Comparison of ENCODE assay signal across 25 mouse cellular contexts in genomic region chr2:151626296-151626695, GRCm38 (mm10). TPM values are rescaled to one million over a fixed set of nuclear protein-coding genes. Genes with fewer than 3 reads are reported as not detected.
A peak's percentile ranks its signal among the peaks of the same experiment; 100 is the strongest.
DNase-seq lines count a peak whose midpoint lies in the region; ATAC-seq lines count a peak whose summit lies in the region.
"Had no signal": no experiment of that assay in that cellular context is flagged by ENCODE, and none has a peak within 500 bp of the region (broad histone marks: within the 10 kb centered on the region; RNA-seq: fewer than 3 reads in every experiment).

No protein-coding gene starts in this region.

- no peak overlapping the region for H3K4me2 ChIP-seq in heart, embryonic 11.5 days
- H3K4me2 ChIP-seq: embryonic facial prominence, embryonic 12.5 days; forebrain, embryonic 13.5 days; forebrain, embryonic 15.5 days had no signal

- no peak for ATAC-seq in frontal cortex, adult (ENCODE audit: low TSS enrichment)
- ATAC-seq in heart, embryonic 11.5 days (replicated peaks; ENCODE audit: insufficient number of reproducible peaks, low FRiP score, low TSS enrichment) = no peak
- ATAC-seq: activated CD4-positive, CD25-positive, alpha-beta regulatory T cell, adult 4 months; CD4-positive, CD25-positive, alpha-beta regulatory T cell, adult 4 months; forebrain, embryonic 13.5 days; forebrain, embryonic 15.5 days; Patski had no signal

- H3K36me3 ChIP-seq in heart, embryonic 10.5 days = no peaks in the 10 kb centered on the region
- H3K36me3 ChIP-seq in heart, embryonic 11.5 days (ENCODE audit: control insufficient read depth, insufficient read depth, low read length) = no peaks in the 10 kb centered on the region
- H3K36me3 ChIP-seq: embryonic facial prominence, embryonic 12.5 days; forebrain, embryonic 15.5 days; G1E had no signal

- H3K9ac ChIP-seq in heart, embryonic 11.5 days (ENCODE audit: low read depth, low read length) = no peak overlapping the region
- H3K9ac ChIP-seq: embryonic facial prominence, embryonic 12.5 days; forebrain, embryonic 13.5 days; forebrain, embryonic 15.5 days had no signal

- H3K27me3 ChIP-seq in heart, embryonic 10.5 days (ENCODE audit: insufficient read depth, poor library complexity, severe bottlenecking) = peaks cover 32% of the 10 kb centered on the region
- peaks cover 22% of the 10 kb centered on the region for H3K27me3 ChIP-seq in heart, embryonic 11.5 days (ENCODE audit: control insufficient read depth, insufficient read depth, low read length)
- H3K27me3 ChIP-seq: forebrain, embryonic 15.5 days had no signal

- H3K27ac ChIP-seq in heart, embryonic 10.5 days = no peak overlapping the region
- H3K27ac ChIP-seq in heart, embryonic 11.5 days (ENCODE audit: low read depth, low read length) = no peak overlapping the region
- H3K27ac ChIP-seq: embryonic facial prominence, embryonic 12.5 days; forebrain, embryonic 13.5 days; forebrain, embryonic 15.5 days had no signal

- no peaks in the 10 kb centered on the region for H3K4me1 ChIP-seq in heart, embryonic 10.5 days
- no peaks in the 10 kb centered on the region for H3K4me1 ChIP-seq in heart, embryonic 11.5 days (ENCODE audit: control insufficient read depth, insufficient read depth, low read length)

- 88% methylated on average over 7 of the region's 7 CpGs for WGBS in heart, embryonic 10.5 days
- WGBS in heart, embryonic 11.5 days (ENCODE audit: insufficient replicate concordance) = 79% methylated on average over 7 of the region's 7 CpGs

- no peak overlapping the region for H3K4me3 ChIP-seq in heart, embryonic 10.5 days
- H3K4me3 ChIP-seq in heart, embryonic 11.5 days (ENCODE audit: low read depth, low read length) = no peak overlapping the region
- H3K4me3 ChIP-seq: embryonic facial prominence, embryonic 12.5 days; forebrain, embryonic 13.5 days; forebrain, embryonic 15.5 days had no signal

- no peaks in the 10 kb centered on the region for H3K9me3 ChIP-seq in heart, embryonic 10.5 days
- H3K9me3 ChIP-seq in heart, embryonic 11.5 days (replicated peaks; ENCODE audit: control insufficient read depth, low read length) = no peaks in the 10 kb centered on the region
- H3K9me3 ChIP-seq: embryonic facial prominence, embryonic 12.5 days; forebrain, embryonic 13.5 days; forebrain, embryonic 15.5 days; G1E had no signal

- peak; percentile 2 to 3 for DNase-seq in frontal cortex, postnatal 10 days (ENCODE audit: low spot score in 2 of 2)
- DNase-seq in heart, embryonic 10.5 days (ENCODE audit: low spot score) = peak; percentile 61
- peak; percentile 1 for DNase-seq in layer of hippocampus, adult 9-11 months
- DNase-seq in layer of hippocampus, adult 11-12 months (ENCODE audit: low spot score) = no peak
- peak; percentile 17 for DNase-seq in testis, postnatal 10 days (ENCODE audit: low spot score)
- no peak for DNase-seq in testis, postnatal 14 days (ENCODE audit: low spot score)
- DNase-seq: adrenal gland, adult 8-10 months; adrenal gland, postnatal 14 days; adrenal gland, postnatal 36 days; B cell, adult 2 months; cerebellum, adult 11-12 months; cerebellum, adult 9-10 months; cerebellum, postnatal 10 days; cerebellum, postnatal 25 days had no signal

RNA-seq across cellular contexts. Expression of gene Snph, which starts 6.1 kb away (rescaled TPM):
- polyA plus RNA-seq in heart, embryonic 10.5 days (2016; fragmentation: Nextera tagmentation; extraction: Ambion mirVana) = 0.30 and 0.83 TPM in 2 replicates
- 0.30 and 0.75 TPM in 2 replicates for polyA plus RNA-seq in heart, embryonic 11.5 days (2014; fragmentation: Nextera tagmentation; extraction: Ambion mirVana)
- polyA plus RNA-seq: CD4-positive, CD25-positive, alpha-beta regulatory T cell, adult 4 months; G1E had no signal

RNA-seq across cellular contexts. Expression of gene Rad21l, which starts 42.0 kb away (rescaled TPM):
- not detected in 2 replicates for polyA plus RNA-seq in heart, embryonic 10.5 days (2016; fragmentation: Nextera tagmentation; extraction: Ambion mirVana)
- polyA plus RNA-seq in heart, embryonic 11.5 days (2014; fragmentation: Nextera tagmentation; extraction: Ambion mirVana) = not detected in 2 replicates
- polyA plus RNA-seq: activated CD4-positive, CD25-positive, alpha-beta regulatory T cell, adult 4 months; CD4-positive, CD25-positive, alpha-beta regulatory T cell, adult 4 months; embryonic facial prominence, embryonic 12.5 days; embryonic facial prominence, embryonic 14.5 days; forebrain, embryonic 11.5 days; forebrain, embryonic 13.5 days; G1E; Patski had no signal

RNA-seq across cellular contexts. Expression of gene Sdcbp2, which starts 53.9 kb away (rescaled TPM):
- 1.00 and 1.1 TPM in 2 replicates for polyA plus RNA-seq in heart, embryonic 10.5 days (2016; fragmentation: Nextera tagmentation; extraction: Ambion mirVana)
- 0.70 and 1.3 TPM in 2 replicates for polyA plus RNA-seq in heart, embryonic 11.5 days (2014; fragmentation: Nextera tagmentation; extraction: Ambion mirVana)

Comparison
In these comparisons a context has a peak if more than half of its experiments do, and no peak if none do; other contexts are left out.
1. DNase-seq: peak in frontal cortex, postnatal 10 days (2 of 2), heart, embryonic 10.5 days (single experiment), layer of hippocampus, adult 9-11 months (single experiment) and testis, postnatal 10 days (single experiment); none in layer of hippocampus, adult 11-12 months (single experiment) and testis, postnatal 14 days (single experiment).